Mouse (Mus musculus) R1 (cell line): ENCODE results near the gene Enc1.

ENCODE experiments used
- DNase-seq: peaks from one replicate; pipeline ENCODE4 v3.0.0-alpha.2; 2018; ENCODE audit warnings: low read depth, low spot score

The Enc1 gene

DNA sequence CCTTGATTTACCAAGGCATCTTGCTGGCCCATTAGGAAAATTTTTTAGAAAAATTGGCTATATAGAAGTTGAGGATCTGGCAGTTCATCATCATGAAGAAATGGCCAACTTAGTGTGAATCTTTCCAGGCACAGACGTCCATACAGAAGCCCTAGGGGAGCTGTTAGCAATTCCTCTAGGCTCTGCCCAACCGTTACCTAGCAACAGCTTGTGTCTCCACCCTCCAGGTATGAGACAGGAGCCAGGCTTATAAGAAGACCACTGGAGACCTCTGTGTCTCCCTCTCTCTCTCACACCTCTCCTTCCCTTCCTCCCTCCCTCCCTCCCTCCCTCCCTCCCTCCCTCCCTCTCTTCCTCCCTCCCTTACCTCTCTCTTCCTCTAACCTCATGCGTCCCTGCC lies 49.8 kb downstream of the Enc1 start:
- peak; percentile 87 for DNase-seq

DNA sequence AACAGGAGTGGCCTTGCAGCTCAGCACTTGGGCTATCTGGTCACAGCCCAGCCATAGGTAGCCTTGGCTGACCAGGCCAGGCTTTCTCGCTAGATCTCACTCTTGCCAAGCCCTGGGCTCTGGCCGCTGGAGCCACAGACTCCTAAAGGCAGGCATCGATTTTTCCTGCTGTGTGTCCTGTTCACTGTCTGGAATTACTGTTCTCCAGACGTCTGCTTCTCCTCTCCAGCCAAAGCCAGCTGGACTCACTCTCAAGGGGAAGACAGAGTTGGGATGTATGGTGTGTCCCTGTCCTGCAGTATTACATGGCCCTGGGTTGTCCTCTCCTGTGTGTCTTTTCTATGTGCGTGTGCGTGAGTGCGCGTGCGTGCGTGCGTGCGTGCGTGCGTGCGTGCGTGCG lies 50.4 kb downstream of the Enc1 start:
- no peak for DNase-seq

GRCm38 (mm10) chr13:97292026-97292425 lies 51.1 kb downstream of the Enc1 start:
- peak; percentile 83 for DNase-seq

DNA sequence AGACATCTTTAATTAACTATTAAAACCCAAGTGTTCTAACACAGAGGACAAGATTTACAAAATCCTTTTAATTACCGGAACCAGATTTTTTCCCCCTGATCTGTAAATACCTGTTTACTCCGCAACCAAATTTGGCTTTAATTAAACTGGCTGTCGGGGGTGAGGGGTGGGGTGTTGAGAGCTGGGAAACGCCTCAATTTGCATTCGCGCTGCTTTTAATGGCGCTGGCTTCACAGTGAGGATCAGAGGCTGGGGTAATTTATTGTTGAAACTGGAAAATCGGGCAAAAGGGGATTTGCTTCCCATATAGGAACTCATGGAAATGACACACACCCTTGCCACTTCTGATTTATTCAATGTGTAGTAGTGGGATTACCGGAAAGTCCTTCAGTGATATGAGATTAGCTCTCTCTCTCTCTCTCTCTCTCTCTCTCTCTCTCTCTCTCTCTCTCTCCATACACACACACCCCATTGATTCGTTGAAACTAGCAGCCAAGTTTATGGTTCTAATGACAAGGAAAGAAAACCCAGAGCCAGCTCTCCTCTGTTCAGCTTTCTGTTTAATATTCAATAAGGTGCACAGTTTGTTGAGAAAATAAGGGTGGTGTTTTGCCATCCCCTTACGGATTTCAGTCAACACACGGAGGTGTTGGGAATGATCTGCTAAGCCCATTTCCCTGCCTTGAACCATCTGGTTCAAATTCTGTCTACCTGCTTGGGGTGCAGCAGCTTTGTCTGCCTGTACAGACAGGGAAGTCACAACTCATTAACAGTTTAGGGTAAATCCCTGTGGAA lies 51.7 kb downstream of the Enc1 start:
- DNase-seq, result peak; percentile 72

DNA sequence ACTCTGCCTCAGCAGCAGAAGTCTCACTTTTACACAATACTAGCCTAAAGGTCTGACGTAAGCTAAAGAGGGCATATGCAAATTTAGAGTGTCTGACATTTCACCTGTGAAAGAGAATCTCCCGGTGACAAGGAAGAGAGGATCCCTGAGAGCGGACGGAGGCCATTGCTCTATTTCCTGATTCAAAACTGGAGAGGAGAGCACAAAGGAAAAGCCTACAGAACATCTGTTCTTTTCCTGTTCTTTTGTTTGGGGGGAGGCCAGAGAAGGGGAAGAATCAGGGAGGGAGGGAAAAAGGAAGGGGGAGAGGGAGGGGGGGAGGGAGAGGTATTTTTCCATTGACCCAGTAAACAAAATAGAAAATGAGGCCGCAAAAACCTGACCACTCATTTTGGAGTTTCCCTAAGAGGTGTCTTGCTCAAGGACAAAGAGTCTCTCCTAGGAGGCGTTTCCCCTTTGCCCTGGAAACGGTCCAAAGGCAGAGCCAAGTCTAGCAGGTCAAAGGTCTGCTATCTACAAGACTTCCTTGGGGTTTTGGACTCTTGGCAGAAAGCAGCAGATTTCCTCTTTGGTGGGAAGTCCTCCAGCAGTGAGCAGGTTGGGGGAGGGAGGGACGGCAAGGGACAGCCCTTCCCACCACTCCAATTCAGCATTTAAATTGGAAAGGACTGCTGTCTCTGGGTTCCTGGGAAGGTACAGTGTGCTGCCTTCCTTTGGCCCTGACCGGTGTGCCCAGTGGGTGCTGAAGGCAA lies 54.4 kb downstream of the Enc1 start:
- DNase-seq, result peak; percentile 96

DNA sequence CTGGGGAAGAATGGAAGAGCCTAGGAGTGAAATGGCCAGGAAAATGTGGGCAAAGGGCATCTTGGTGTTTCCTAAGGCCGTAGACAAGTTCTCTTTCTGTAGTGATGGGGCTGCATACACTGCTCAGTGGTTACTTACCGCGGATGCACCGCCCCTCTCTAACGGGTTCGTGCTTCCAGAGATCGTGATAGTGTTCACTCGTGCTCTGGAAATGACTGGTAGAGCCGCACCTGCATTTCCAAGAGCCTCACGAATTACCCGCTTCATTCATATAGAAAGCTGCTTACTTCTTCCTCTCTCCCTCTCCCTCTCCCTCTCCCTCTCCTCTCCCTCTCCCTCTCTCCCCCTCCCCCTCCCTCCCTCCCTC lies 54.9 kb downstream of the Enc1 start:
- DNase-seq, result peak; percentile 87

DNA sequence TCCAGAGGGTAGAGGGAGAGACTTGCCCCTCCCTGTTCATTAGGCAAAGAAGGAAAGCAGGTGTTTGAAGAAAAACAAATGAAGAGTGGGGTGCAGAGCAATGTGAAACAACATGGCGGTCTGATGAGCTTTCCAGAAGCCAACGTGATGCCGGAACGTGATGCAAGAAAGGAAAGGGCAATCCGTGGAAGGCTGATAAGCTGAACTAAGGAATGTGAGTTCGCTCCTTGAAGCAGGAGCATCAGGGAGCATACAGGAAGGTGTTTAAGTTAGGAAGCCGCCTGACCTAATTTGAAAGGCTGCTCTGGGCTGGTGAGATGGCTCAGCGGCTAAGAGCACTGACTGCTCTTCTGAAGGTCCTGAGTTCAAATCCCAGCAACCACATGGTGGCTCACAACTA lies 55.4 kb downstream of the Enc1 start:
- DNase-seq, result peak; percentile 87

DNA sequence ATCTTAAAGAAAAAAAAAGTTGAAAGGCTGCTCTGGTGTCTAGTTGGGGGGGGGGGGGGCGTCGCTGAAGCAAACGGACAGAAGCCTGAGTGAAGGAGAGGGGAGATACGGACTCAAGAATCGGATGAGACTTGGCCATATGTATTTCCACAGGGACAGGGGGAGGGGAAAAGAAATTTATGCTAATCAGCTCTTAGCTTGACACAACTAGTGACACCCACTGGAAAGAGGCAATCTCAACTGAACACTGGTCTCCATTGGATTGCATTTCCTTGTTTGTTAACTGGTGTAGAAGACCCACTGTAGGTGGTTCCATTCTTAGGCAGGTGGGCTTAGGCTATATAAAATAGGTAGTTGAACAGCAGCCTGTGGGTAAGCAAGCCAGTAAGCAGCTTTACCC lies 55.9 kb downstream of the Enc1 start:
- peak; percentile 89 for DNase-seq

- peak; percentile 58 for DNase-seq
Observed at GRCm38 (mm10) chr13:97297418-97298050, 56.6 kb downstream of the Enc1 start.

DNA sequence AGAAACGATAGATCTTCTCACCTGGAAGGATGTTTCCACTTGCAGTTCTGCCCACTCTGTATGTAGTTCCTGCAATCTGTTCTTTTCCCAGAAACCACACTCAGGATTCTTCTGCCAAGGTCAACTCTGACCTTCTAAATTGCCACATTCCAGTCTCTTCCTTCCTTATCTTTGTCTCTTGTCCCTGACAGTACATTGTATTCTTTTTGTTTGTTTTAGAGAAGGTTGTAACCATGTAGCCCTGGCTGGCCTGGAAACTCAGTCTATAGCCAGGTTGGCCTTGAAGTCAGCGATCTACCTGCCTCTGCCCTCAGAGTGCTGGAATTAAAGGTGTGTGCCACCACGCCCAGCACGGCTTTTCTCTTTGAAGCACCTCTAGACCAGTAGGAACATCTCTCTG lies 58.0 kb downstream of the Enc1 start:
- peak; percentile 80 for DNase-seq

GRCm38 (mm10) chr13:97299877-97300873 lies 59.3 kb downstream of the Enc1 start:
- no peak for DNase-seq
